Mouse (Mus musculus): Measurements from ENCODE around the gene Rbm33.
A peak's percentile ranks its signal among the peaks of the same experiment; 100 is the strongest.

Gene Rbm33

DNA sequence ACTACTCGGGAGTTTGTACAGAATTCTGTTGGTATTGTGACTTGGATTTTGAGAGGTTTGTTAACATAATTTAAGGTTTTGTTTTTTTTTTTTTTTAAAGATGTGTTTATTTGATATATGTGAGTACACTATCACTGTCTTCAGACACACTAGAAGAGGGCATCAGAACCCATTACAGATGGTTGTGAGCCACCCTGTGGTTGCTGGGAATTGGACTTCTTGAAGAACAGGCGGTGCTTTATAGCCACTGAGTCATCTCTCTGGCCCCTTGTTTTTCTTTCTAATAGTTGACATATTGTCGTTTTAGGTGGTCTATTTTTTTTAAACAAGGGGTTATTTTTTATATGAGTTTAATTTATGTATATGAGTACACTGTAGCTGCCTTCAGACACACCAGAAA lies 5.3 kb downstream of the Rbm33 start:
- ATAC-seq (ENCODE audit: insufficient number of reproducible peaks, low FRiP score, low TSS enrichment): no peak

DNA sequence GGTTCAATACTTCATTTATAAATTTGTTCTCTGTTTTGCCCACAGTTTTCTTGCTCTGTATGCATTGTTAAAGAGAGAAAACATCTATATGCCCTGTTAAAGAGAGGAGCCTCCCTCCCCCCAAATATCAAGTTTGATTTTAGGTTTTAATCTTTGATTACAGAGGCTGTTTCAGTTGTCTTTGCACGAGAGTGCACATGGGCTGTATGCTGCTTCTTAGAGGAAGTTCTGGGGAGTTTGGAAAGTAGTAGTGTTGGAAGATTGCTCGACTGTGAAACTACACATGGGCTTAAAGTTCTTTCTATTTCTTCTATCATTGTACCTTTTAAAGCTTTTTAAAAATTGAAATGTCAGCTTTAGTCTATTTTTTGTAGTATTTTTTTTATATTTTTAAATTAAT lies 6.9 kb downstream of the Rbm33 start:
- no peak for ATAC-seq (ENCODE audit: insufficient number of reproducible peaks, low FRiP score, low TSS enrichment)

DNA sequence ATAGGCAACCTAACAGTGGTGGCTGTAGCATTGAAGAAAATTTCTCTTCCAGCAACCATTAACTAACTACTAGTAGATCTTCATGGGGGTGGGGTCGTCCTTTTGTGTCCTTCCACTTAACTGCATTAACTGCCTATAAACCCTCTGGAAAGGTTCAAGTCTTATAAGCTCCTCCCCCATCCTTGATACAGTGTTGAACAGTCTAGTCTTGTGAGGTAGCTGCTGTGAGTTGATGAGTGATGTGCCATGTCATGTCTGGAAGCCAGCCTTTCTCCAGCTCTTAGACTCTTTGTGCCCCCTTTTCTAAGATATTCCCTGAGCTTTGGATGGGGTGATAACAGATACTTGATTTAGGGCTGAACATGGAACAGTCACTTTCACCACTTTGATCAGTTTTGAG lies 7.5 kb downstream of the Rbm33 start:
- no peak for ATAC-seq (ENCODE audit: insufficient number of reproducible peaks, low FRiP score, low TSS enrichment)

DNA sequence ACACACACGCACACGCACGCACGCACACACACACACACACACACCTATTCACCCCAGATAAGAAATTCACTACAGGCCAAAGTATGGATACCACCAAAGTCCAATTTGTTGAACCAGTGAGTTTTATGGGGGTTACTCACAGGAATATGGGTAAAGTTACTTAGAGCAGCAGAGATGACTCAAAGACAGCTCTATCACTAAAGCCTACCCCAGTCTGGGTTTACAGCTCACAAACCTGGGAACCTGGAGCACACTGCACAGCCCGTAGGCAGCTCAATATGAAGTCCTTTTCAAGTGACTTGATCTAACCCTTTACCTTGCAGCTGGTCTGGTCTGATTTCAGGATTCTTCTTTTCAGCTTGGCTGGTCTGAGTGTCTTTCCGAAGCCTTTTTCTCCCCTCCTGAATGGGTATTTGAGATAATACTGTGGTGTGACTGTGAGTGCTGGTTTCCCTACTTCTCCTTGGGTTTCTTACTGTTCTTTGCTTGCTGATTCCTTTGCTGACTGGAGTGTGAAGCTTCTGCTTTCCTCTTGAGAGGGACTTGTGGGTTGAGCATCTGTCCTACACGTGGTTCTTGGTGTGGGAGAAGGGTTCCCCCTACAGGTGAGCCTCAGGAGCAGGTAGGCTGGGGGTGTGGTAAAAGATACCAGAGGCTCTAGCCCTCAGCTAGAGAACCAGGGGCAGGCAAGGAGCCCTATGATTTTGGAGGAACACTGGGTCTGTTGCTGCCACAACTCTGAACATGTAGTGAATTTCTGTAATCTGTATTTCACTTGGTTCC lies 12.3 kb downstream of the Rbm33 start:
- no peak for ATAC-seq (ENCODE audit: insufficient number of reproducible peaks, low FRiP score, low TSS enrichment)

DNA sequence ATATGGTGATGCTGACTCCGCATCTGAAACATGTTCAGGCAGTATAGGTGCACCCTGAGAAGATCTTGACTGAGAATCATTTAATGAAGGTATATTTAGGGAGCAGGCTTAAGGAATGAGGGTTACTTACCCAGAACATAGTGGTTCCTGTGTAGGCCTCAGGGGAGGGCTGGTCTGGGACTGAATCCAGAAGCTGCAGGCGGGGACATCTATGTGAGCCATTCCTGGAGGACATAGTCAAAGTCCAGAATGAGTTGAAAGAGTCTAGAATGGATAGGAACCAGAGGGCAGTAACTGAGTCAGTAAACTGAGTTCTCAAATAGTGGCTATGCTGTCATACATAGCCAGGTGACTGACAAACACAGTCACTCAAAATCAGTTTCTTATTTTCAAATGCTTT lies 16.8 kb downstream of the Rbm33 start:
- no peak for ATAC-seq (ENCODE audit: insufficient number of reproducible peaks, low FRiP score, low TSS enrichment)

DNA sequence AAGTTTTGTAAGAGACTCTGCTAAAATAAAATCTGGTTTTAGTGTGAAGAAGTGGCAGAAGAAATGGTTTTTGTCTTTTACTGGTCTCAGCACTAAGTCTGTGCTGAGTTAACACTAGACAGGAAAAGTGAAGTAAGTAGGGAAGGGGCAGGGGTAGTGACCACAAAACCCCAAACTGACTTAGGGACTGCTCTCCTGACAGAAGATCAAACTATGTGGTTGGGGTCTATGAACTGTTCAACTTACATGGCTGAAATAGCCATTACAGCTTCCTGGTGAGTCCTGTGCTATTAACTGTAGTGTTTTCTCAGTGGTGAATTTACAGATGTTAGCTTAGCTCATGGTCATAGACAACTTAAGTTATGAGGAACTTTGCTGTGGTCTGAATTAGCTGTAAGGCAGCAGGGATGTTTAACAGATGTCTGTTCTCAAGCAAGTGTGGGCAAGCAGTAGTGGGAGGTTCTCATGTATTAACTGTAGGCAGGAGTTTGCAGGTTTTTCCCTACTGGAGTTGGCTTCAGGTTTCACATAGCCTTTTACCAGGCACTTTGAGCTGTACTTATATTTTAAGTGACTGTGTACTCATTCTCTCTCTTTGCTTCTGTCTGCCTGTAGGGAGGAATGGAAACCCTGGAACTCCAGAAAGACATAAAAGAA lies 35.1 kb downstream of the Rbm33 start:
- ATAC-seq (ENCODE audit: insufficient number of reproducible peaks, low FRiP score, low TSS enrichment): no peak

DNA sequence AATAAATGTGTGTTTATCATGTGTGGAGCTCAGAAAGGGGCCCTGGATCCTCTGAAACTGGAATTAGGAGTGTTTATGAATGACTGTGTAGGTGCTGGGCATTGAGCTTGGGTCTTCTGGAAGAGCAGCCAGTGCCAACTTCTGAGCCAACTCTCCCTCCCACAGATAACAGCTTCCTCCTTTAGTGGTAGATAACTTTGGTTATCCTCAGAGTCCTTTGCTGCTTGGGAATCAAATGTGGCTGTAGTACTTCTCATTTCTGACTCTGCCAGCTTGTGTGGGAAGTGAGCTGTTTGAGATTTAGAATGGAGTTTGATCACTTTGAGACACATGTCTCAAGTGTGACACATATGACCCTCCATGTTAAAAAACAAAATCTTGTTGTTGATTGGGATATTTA lies 38.7 kb downstream of the Rbm33 start:
- ATAC-seq (ENCODE audit: insufficient number of reproducible peaks, low FRiP score, low TSS enrichment): no peak

DNA sequence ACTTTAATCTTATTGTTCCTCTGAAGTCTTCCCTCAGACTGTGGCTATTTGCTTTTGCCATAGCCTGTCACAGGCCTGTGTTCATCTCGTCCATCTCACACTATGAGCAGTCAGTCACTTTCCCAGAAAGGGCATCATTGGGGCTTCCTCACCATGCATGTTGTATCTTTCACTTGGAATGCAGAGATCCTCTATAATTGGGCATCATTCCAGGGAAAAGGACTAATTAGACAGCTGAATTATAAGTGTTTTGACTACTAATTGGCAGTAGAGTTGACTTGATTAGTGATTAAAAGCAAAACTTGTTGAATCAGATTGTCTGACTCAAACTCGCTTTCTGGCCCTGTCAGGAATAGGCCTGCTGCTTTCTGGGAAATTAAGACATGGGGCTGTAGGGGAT lies 43.8 kb downstream of the Rbm33 start:
- no peak for ATAC-seq (ENCODE audit: insufficient number of reproducible peaks, low FRiP score, low TSS enrichment)

DNA sequence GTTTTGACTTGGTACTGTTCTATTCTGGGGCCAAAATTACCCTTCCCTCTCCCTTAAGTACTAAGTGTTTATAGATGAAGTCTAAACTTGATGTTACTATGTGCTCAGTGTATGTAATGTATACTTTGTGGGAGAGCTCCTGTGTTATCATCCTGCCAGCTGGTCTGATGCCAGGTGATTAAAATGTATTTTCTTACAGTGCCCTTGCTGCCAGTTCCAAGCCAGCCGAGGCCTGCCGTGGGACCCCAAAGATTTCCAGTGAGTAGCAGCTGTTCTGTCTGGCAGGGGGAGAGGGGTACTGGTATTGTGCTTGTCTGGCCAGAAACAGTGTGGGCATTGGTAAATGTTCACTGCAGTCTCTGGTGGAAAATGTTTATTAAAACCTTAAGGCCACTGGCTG lies 51.1 kb downstream of the Rbm33 start:
- no peak for ATAC-seq (ENCODE audit: insufficient number of reproducible peaks, low FRiP score, low TSS enrichment)

DNA sequence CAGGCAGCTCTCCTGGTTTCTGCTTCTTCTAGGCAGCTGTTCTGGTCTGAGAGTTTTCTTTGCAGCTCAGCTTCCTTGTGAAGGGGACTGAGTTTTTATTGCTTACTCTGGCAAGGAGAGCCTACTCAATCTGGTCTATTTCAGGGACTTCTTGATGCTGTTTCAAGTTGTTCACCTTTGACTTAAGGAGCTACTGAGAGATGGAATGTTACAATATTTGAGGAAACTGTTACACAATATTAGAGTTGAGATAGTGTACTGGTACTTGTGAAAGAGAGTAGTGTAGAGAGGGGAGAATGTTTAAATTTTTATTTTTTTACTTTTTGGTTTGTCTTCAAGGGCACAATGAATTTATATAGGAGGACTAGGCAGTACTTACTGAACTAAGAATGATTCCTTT lies 53.9 kb downstream of the Rbm33 start:
- ATAC-seq (ENCODE audit: insufficient number of reproducible peaks, low FRiP score, low TSS enrichment): no peak

DNA sequence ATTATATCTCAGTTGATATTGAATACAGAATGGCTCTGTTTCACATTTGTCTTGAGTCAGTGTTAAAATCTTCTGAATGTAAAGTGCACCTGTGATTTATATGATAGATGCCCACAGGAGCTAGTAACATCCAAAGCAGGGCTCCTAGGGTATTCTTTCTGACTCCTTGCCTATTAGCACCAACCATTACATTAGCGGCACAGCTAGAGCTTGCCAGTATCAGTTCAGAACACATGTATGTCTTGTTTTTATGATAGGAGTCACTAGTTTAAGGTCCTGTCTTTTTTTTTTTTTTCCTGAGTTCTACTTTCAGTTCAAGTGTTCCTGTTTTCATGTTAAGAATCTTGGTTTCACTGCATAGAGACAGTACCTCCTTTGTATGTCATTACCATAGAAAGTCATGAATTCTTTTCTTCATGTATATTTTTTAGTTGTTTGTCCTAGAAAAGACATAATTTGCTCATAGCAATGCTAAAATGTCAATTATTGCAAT lies 55.3 kb downstream of the Rbm33 start:
- no peak for ATAC-seq (ENCODE audit: insufficient number of reproducible peaks, low FRiP score, low TSS enrichment)

DNA sequence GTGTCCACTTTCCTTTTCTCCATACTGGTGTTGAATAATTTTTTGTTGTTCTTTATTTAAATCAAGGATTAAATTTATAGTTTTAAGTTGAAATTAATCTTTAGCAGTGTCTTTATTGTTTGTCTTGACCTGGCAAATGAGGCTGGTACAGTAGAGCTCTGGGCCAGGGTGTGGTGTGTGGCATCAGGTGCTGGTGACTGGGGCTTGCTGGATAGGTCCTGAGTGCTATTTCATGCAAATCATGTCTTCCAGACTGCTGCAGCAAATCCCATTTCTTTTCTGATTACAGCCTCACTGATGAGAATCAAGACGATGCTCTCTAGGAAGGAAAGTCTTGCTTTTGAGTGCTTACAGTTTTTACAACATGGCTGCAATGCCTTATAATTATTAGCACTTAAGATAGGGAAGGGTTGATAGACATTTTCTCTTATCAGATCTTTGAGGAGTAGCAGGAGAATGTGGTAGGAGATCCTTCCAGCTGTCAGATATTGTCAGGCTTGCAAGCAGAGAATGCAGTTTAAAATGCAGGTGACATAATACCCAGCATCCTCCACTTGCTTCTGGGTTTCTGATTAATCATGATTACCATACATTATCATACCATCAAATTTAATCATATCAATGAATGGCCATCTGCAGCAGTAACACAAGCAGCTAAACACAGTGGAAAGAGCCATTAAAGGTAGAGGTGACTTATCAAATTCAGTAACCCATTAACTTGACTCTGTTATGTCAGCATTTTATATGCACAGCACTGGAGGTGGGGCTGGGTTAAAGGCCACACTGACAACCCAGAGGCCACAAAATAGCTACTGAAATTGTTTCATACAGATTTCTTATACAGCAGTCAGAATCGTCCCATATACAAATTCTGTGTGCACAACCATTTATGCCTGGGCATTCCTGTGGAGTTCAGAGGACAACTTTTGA lies 56.8 kb downstream of the Rbm33 start:
- no peak for ATAC-seq (ENCODE audit: insufficient number of reproducible peaks, low FRiP score, low TSS enrichment)

DNA sequence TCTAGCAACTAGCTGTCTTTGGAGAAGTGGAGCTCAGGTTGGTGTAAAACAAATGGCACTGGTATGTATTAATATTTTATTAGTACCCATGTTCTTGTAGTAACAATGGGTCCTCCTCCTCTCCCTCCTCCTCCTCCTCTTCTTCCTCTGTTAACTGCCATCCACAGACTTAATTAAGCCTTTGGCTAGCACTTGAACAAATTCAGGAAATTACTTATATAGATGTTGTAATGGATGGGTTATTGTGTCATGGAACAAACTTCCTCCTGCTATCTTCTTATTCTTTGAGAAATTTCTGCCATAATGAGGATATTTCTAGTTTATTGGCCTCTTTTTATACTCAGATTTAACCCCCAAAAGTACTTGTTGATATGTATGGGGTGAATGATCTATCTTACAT lies 60.4 kb downstream of the Rbm33 start:
- ATAC-seq (ENCODE audit: insufficient number of reproducible peaks, low FRiP score, low TSS enrichment): no peak

DNA sequence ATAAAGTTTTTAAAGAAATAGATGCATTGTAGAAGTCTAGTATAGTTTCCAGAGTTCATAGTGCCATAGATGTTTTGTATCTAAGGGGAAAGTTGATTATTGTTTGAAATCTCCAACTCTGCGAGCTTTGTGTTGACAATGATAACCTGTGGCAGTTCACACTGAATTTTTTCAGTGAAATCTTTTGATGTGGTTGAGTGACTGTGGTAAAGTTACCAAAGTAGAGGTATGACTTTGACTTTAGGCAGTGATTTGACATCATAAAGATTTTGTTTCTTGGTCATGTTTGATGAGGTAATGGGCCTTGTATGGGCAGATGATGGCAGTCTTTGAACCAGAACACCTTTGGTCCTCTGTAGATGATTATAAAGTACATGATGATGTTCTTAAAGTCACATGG lies 65.4 kb downstream of the Rbm33 start:
- ATAC-seq (ENCODE audit: insufficient number of reproducible peaks, low FRiP score, low TSS enrichment): no peak

DNA sequence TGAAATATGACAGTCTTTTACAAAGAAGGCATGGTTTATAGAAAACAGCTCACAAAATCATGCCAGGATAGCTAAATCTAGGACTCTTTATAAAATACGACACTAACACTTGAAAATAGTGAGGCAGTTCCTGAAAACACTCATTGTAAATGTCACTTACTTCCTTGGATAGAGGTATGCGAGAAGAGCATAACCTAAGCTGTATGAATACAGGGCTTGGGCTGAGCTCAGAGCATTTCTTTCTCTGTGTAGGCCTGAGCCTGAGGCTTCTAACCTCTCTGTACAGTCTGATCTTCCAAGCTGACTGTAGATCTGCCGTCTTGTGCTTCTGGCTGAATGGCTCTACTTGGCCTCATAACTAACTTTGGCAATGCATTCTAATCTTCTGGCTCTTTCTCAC lies 69.9 kb downstream of the Rbm33 start:
- no peak for ATAC-seq (ENCODE audit: insufficient number of reproducible peaks, low FRiP score, low TSS enrichment)

DNA sequence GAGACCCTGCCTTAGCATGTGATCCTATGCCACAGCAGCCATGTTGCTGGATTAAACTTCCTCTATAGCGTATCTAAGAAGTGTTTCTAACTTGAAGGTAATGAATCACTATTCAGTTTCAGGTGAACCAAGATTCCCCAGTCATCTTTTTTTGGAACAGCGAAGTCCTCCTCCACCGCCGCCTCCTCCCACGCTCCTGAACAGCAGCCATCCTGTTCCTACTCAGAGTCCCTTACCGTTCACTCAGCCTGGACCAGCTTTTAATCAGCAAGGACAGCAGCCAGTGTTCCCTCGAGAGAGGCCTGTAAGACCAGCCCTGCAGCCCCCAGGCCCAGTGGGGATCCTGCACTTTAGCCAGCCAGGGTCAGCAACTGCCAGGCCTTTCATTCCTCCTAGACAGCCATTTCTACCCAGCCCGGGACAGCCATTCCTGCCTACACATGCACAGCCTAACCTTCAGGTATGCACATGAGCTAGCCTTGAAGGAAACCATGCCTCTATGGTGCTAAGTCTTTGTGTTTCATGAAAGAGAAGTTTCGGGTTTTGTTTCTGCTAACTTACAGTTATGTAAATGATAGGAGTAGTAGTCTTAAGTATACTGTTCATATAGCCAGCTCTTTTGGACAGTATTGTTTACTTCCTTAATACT lies 70.7 kb downstream of the Rbm33 start:
- no peak for ATAC-seq (ENCODE audit: insufficient number of reproducible peaks, low FRiP score, low TSS enrichment)

DNA sequence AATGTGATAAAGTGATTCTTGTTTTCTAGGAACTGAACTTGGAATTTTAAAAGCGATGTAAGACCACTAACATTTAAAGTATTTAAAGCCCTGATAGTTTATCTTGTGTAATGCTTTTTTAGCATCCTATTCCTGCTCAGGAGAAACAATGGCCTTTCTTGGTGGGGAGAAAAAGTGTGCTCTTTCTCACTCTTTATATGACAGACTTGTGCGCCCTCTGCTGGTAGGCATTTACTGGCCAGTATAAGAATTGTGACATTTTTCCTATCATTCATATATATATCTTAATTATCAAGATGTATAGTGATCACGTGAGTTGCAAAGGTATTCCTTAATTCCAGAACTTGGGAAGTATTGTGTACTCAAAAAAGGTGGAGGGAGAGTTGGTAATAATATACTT lies 71.3 kb downstream of the Rbm33 start:
- ATAC-seq (ENCODE audit: insufficient number of reproducible peaks, low FRiP score, low TSS enrichment): 0 out of 2 replicates have a peak, but pooled peaks have one; percentile 40

DNA sequence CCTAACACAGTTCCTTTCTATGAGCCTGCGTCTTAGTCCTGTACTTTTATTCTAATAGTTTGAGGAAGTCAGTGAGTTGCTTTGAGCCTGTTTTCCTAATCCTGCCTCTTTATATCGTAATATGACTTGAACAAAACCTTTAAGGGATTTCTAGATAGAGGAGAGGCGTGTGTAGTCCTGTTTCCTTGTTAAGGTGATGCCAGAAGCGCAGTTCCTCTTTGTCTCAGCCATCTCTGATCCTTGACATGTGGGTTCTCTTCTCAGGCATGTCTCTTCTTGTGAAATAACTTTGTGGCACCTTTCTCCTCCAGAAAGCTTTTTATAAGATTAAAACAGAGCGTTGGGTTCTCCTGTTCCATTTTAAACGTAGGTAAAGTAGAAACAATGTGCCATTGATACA lies 73.3 kb downstream of the Rbm33 start:
- no peak for ATAC-seq (ENCODE audit: insufficient number of reproducible peaks, low FRiP score, low TSS enrichment)

DNA sequence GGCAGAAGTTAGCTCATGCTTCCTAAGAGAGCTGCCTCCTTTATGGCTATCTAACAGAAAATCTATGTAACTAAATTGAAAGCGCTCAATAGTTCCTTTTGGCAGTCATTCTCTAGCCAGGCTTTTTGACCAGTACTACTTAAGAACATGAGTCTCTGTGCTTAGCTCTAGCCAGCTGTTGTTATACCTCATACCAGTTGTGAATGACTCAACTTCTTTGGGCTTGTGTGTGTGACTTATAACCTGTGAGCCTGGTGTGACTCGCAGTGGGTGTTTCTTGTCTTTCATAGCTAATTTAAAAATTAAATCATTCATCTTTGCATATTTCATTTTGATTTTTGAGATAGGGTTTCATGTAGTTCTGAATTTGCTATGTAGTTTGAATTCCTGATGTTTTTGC lies 80.4 kb downstream of the Rbm33 start:
- no peak for ATAC-seq (ENCODE audit: insufficient number of reproducible peaks, low FRiP score, low TSS enrichment)

DNA sequence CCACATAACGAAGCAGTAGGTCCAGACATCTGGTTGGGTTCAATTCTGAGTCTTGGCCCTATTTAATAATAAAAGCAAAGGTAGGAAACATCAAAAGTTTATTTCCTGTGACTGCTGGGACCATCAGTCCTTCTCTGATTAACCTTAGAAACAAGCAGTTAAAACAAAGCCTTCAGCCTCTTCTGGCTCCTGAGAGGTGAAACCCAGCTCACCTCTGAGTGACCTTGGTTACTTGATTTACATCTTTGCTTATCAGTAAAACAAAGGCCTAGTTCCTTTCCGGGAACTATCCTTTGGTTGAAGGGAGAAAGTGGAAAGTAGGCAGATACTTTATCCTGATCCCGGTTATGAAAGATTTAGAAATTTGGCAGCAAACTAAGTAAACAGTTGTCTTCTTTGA lies 81.8 kb downstream of the Rbm33 start:
- no peak for ATAC-seq (ENCODE audit: insufficient number of reproducible peaks, low FRiP score, low TSS enrichment)
